Mouse (Mus musculus): ENCODE measurements at regions not wholly inside any gene's neighbourhood (a gene's known extent, or its start where the extent isn't known, plus 50 kb on each side); places are given as distances from the start of the nearest gene placed in this dataset.

DNA sequence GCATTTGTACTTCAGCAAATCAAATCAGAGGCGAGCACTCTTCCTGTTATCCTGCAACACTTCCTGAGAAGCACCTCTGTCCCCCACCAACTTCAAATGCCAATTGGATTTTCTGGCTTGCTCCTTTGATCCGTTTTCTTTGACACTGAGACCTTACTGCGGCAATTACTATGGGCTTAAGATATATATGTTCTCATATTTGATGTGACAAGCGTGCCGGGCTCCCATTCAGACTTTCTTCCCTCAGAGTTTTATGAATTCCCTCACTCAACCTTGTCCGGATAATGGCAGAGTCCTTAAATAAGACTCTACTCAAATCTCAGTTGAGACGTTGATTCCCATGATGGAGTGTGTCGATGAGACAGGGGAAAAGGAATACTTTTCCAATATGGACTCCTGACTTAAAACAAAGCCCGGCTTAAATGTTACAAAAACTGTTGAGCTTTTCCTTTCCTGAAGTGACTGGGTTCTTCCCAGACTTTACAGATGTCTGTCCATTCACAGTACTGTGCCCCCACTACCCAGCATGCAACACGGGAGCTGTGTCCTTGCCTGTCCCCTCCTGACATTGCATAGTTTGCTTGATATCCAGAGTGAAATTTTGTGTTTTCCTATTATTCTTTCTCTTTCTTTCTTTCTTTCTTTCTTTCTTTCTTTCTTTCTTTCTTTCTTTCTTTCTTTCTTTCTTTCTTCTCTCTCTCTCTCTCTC is 60.5 kb upstream of the Lep start:
- no peaks in the 10 kb centered on the region for H3K27me3 ChIP-seq (replicated peaks; ENCODE audit: insufficient read depth, low read length)
- H3K27ac ChIP-seq (ENCODE audit: low read length), result no peak overlapping the region
- DNase-seq (ENCODE audit: low spot score) (no peak), ATAC-seq (no peak)
- H3K36me3 ChIP-seq (ENCODE audit: insufficient read depth, low read length), result no peaks in the 10 kb centered on the region
- 51% methylated on average over 10 of the region's 10 CpGs for WGBS
- no peak overlapping the region for H3K4me3 ChIP-seq (ENCODE audit: low read depth, low read length)
- H3K9me3 ChIP-seq (ENCODE audit: low read length), result no peaks in the 10 kb centered on the region
- no peak overlapping the region for H3K4me2 ChIP-seq (replicated peaks; ENCODE audit: low read depth, low read length)
- no peak overlapping the region for H3K9ac ChIP-seq (replicated peaks; ENCODE audit: low read depth)
- no peaks in the 10 kb centered on the region for H3K4me1 ChIP-seq (ENCODE audit: insufficient read depth, low read depth, low read length)
- TF ChIP-seq CTCF (IDR thresholded peaks at IDR 0.05), result no peak
- no peak for TF ChIP-seq EP300 (IDR thresholded peaks at IDR 0.05)

DNA sequence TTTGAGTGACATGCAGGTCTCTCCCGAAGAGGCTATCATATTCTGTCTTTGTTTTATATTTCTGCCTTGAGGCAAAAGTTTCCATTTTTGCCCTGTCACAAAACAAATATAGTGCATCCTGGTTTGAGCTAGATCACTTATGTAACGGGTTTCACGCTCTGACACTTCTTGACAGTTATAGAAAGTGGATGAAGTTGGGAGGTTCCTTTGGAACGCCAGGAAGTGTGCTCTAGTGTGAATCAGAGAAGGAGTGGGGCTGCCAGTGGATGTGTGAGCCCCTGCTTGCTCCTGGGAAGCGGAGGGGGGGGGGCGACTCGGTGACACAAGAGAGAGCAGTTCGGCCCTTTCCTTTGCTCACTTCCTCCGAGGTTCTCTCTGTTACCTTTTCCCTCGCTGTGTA is 57.9 kb upstream of the Lep start:
- Histone ChIP-seq H3K27ac (ENCODE audit: low read length) (no peak overlapping the region), H3K9ac (replicated peaks; ENCODE audit: low read depth) (no peak overlapping the region), H3K4me1 (ENCODE audit: insufficient read depth, low read depth, low read length) (no peaks in the 10 kb centered on the region), H3K9me3 (ENCODE audit: low read length) (no peaks in the 10 kb centered on the region), H3K36me3 (ENCODE audit: insufficient read depth, low read length) (no peaks in the 10 kb centered on the region), H3K27me3 (replicated peaks; ENCODE audit: insufficient read depth, low read length) (no peaks in the 10 kb centered on the region), H3K4me2 (replicated peaks; ENCODE audit: low read depth, low read length) (no peak overlapping the region), H3K4me3 (ENCODE audit: low read depth, low read length) (no peak overlapping the region)
- no peak for ATAC-seq
- no peak for DNase-seq (ENCODE audit: low spot score)
- WGBS, result 57% methylated on average over 10 of the region's 10 CpGs
- TF ChIP-seq CTCF (IDR thresholded peaks at IDR 0.05), result no peak
- no peak for TF ChIP-seq EP300 (IDR thresholded peaks at IDR 0.05)

DNA sequence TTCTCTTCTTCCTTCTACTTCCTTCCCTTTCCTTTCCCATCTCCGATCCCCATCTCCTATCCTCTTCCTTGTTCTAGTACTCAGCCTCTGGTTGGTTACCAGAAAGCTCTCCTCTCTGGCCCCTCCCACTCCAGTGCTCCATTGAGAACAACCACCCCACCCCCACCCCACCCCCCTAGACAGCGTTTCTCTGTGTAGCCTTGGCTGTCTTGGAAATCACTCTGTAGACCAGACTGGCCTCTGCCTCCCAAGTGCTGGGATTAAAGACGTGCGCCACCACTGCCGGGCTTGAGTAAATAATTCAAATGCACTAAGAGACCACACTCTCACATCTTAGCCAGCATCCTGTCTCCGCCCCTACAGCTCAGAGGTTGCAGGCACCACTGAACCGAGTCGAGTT is 57.2 kb upstream of the Lep start:
- Histone ChIP-seq H3K4me2 (replicated peaks; ENCODE audit: low read depth, low read length) (no peak overlapping the region), H3K9ac (replicated peaks; ENCODE audit: low read depth) (no peak overlapping the region), H3K4me1 (ENCODE audit: insufficient read depth, low read depth, low read length) (no peaks in the 10 kb centered on the region), H3K36me3 (ENCODE audit: insufficient read depth, low read length) (no peaks in the 10 kb centered on the region), H3K27ac (ENCODE audit: low read length) (no peak overlapping the region), H3K9me3 (ENCODE audit: low read length) (no peaks in the 10 kb centered on the region), H3K27me3 (replicated peaks; ENCODE audit: insufficient read depth, low read length) (no peaks in the 10 kb centered on the region), H3K4me3 (ENCODE audit: low read depth, low read length) (no peak overlapping the region)
- ATAC-seq (no peak), DNase-seq (ENCODE audit: low spot score) (no peak)
- WGBS, result 26% methylated on average over 8 of the region's 8 CpGs
- TF ChIP-seq CTCF (IDR thresholded peaks at IDR 0.05), result no peak
- TF ChIP-seq EP300 (IDR thresholded peaks at IDR 0.05), result no peak

DNA sequence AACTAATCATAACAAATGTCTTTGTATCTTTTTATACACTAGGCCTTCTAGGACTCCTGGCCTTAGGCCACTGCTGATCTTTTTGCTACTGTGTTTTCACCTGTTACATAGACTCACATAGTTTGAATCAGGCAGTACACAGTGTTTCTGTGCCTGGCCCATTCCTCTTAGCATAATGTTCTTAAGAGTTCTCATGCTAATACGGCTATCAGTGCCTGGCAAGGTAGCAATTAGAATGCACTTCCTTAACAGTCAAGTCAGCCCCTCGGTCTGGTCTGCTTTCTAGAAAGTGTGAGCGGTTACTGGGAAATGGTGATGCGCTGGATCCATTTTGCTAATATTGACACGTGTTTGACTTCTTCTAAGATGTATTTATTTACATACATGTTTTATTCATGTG is 54.2 kb upstream of the Lep start:
- Histone ChIP-seq H3K27ac (ENCODE audit: low read length) (no peak overlapping the region), H3K27me3 (replicated peaks; ENCODE audit: insufficient read depth, low read length) (no peaks in the 10 kb centered on the region), H3K4me3 (ENCODE audit: low read depth, low read length) (no peak overlapping the region), H3K9ac (replicated peaks; ENCODE audit: low read depth) (no peak overlapping the region), H3K4me1 (ENCODE audit: insufficient read depth, low read depth, low read length) (no peaks in the 10 kb centered on the region), H3K36me3 (ENCODE audit: insufficient read depth, low read length) (no peaks in the 10 kb centered on the region), H3K9me3 (ENCODE audit: low read length) (no peaks in the 10 kb centered on the region), H3K4me2 (replicated peaks; ENCODE audit: low read depth, low read length) (no peak overlapping the region)
- TF ChIP-seq EP300 (IDR thresholded peaks at IDR 0.05) (no peak), CTCF (IDR thresholded peaks at IDR 0.05) (no peak)
- WGBS, result 80% methylated on average over 5 of the region's 5 CpGs
- DNase-seq (ENCODE audit: low spot score), result no peak
- ATAC-seq, result no peak

Data from lung, postnatal 0 days (tissue).